Mouse (Mus musculus) forelimb bud, embryonic 11.5 days (tissue): ENCODE data around the gene Kpna7.

Experiments used
- DNase-seq: peaks from one replicate; pipeline ENCODE4 v3.0.0-alpha.2; 2012; ENCODE audit warnings: low read depth, low spot score

The Kpna7 gene

GRCm38 (mm10) chr5:144963817-144964261 is 120.0 kb downstream of the Kpna7 start:
- peak; percentile 70 for DNase-seq

DNA sequence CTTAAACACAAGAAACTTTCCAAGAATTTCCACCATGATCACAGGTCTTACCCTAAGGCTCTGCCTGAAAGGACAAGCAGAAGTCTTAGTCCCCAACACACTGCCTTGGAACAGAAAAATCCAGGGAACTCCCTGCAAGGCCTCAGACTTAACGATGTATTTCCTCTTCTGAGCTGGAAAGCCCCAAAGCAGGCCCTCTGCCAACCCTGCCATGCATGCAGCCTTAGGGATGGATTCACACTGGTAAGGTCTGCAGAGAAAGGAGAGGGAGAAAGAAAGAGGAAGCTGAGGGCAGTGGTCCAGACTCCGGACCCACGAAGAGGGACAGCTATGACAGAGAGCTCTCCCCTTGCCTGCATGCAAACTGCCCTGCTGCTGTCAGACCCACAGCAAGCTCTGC is 120.4 kb downstream of the Kpna7 start:
- no peak for DNase-seq

- no peak for DNase-seq
Measured at GRCm38 (mm10) chr5:144958271-144958670, 125.6 kb downstream of the Kpna7 start.

GRCm38 (mm10) chr5:144954432-144954831 is 129.4 kb downstream of the Kpna7 start:
- DNase-seq, result no peak

- no peak for DNase-seq
Measured at GRCm38 (mm10) chr5:144952592-144952991, 131.2 kb downstream of the Kpna7 start.

DNA sequence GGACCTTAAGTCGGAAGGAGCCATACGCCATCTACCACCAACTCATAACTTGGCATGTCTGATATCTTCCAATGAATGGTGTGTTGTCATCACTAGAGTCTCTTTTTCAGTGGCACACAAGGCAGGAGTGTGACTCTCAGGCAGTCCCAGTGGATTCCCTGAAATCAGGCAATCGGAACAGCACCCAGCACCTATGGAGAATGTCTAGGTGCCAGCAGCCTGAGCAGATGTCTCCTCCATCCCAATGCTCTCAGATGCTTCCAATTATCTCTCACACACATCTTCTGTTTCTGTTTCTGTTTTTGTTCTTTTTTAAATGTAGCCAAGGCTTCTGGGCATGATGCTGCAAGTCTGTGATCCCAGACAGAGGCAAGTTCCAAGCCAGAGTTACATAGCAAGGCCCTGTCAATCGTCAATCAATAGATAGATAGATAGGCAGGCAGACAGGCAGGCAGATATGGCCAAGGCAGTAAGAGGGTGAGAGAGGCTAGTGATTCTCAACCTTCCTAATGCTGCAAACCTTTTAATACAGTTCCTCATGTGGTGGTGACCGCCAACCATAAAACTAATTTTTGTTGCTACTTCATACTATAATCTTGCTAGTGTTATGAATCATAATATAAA is 133.3 kb downstream of the Kpna7 start:
- no peak for DNase-seq

DNA sequence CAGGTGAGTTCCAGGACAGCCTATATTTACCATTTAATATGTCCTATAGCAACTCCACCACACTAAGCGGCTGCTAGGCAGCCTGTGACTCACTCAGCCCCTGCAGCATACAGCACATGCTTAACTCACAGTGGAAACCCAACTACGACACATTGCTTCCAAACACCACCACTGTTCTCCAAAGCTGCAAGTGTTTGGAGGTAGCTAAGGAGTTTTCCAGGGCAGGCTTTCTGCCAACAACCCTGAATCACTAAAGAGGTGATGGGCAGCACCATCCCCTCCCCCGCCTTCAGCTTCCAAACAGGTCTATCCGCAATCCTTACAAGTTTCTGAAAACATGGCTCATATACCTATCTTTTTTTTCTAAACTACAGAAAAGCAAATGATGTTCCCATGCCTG is 134.0 kb downstream of the Kpna7 start:
- no peak for DNase-seq

- no peak for DNase-seq
Measured at GRCm38 (mm10) chr5:144948422-144948821, 135.4 kb downstream of the Kpna7 start.

GRCm38 (mm10) chr5:144948002-144948401 is 135.8 kb downstream of the Kpna7 start:
- no peak for DNase-seq

- no peak for DNase-seq
Measured at GRCm38 (mm10) chr5:144946032-144946431, 137.8 kb downstream of the Kpna7 start.

DNA sequence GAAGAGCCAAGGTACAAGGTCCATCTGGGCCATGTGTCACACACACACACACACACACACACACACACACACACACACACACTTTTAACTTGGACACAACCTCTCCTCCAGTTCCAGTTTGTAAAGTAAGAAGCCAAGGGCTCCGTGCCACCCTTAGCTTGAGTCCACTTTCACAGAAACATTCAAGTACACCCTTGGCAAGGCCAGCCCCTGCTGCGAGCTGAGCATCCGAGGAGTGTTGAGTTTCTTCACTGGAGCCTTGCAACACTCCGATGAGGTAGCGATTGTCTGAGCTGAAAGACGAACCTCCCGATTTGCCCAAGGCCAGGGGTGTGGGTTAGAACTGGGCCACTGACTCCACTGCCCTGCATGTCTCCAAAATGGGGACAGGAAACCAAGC is 138.9 kb downstream of the Kpna7 start:
- DNase-seq, result no peak

DNA sequence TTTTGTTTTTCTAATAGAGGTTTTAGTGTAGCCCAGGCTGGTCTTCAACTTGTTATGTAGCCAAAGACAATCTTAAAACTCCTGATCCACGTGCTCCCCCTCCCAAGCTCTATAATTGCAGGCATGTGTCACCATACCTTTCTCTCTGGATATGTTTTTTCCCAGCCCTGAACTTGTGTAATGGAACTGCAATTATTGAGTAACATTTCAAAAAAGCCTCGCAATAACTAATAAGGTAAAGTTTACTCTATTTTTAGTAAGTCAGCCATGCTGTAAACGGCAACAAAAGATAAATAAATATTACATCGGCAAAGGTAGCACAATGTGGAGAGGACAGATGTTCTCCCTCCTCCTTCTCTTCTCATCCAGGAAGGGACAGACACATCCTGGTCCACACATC is 139.5 kb downstream of the Kpna7 start:
- DNase-seq, result no peak

DNA sequence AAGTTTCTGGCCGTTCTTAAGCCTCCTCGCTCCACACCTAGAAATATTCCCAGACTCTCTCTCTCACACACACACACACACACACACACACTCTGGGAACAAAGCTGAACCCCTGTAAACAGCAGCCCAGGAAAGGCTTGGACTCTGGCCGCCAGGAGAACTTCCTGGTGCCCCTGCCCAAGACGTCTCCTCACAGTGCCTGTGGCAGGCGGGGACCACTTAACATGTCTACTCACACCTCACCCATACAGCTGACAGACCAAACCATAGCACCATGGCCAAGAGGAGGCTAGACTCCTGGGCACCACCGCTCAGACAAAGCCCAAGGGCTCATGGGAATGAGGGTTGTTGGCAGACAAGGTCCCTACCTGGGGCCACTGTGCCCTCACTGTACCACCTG is 140.5 kb downstream of the Kpna7 start:
- DNase-seq, result no peak

DNA sequence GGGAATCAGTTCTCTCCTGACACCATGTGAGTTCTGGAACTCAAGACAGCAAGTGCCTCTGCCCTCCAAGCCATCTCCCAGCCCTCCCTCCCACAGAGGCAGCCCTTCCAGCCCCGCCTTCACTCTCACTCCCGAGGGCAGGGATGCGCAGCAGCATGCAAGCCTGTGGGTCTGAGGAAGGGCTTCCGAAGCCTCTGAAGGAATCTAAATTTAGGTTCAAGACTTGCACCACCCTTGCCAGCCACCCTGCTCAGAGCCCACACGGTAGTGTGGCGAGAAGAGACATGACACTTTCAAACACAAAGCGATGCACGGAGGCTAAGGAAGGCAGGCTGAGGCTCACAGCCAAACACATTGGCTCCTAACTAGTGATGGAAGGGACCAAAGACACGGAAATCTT is 141.4 kb downstream of the Kpna7 start:
- no peak for DNase-seq

- DNase-seq, result no peak
Measured at GRCm38 (mm10) chr5:144940904-144941303, 142.9 kb downstream of the Kpna7 start.

GRCm38 (mm10) chr5:144937304-144937703 is 146.5 kb downstream of the Kpna7 start:
- no peak for DNase-seq
